Mouse (Mus musculus) neural tube, embryonic 15.5 days (tissue): Measurements from ENCODE around the gene Mllt6. TPM values are rescaled to one million over a fixed set of nuclear protein-coding genes. Genes with fewer than 3 reads are reported as not detected.
A peak's percentile ranks its signal among the peaks of the same experiment; 100 is the strongest.
"Not testable (repeated sequence)": the region's sequence is repeated elsewhere in the genome, so short reads cannot be mapped to it uniquely, and the experiment has no call there.

Experiments used
- ATAC-seq: fragments of 200-750 bp; cut with Nextera tagmentation; 2 replicates; pipeline ENCODE4 v1.8.0; 2017; ENCODE audit warnings: mild to moderate bottlenecking, moderate TSS enrichment, moderate library complexity; ENCODE audit not compliant: low FRiP score
- H3K27ac ChIP-seq: fragments of 300-500 bp; sonication (generic); replicated peaks from 2 replicates; pipeline ENCODE4 v1.5.1; 2015; ENCODE audit warnings: mild to moderate bottlenecking, inconsistent platforms
- H3K27me3 ChIP-seq: fragments of 300-500 bp; sonication (generic); replicated peaks from 2 replicates; pipeline ENCODE4 v1.6.1; 2015; ENCODE audit warnings: inconsistent platforms
- H3K36me3 ChIP-seq: fragments of 300-500 bp; sonication (generic); 2 replicates; pipeline ENCODE4 v1.6.1; 2015; ENCODE audit warnings: inconsistent platforms
- H3K4me1 ChIP-seq: fragments of 300-500 bp; sonication (generic); 2 replicates; pipeline ENCODE4 v1.6.1; 2015; ENCODE audit warnings: inconsistent platforms
- H3K4me2 ChIP-seq: fragments of 300-500 bp; sonication (generic); 2 replicates; pipeline ENCODE4 v1.6.1; 2015; ENCODE audit warnings: inconsistent platforms, mild to moderate bottlenecking, moderate library complexity
- H3K4me3 ChIP-seq: fragments of 300-500 bp; sonication (generic); replicated peaks from 2 replicates; pipeline ENCODE4 v1.5.1; 2015; ENCODE audit warnings: mild to moderate bottlenecking, inconsistent platforms
- H3K9ac ChIP-seq: fragments of 300-500 bp; sonication (generic); replicated peaks from 2 replicates; pipeline ENCODE4 v1.6.1; 2015; ENCODE audit warnings: mild to moderate bottlenecking, inconsistent platforms
- H3K9me3 ChIP-seq: fragments of 300-500 bp; sonication (generic); replicated peaks from 2 replicates; pipeline ENCODE4 v1.6.1; 2016; ENCODE audit warnings: inconsistent platforms
- WGBS: fragments of 180-500 bp; shearing (Covaris S2); methylation state at CpG from one replicate; pipeline ENCODE4 v1.1.7; 2015; ENCODE audit warnings: mixed read lengths; 5-methylcytosine and 5-hydroxymethylcytosine counted together
- polyA plus RNA-seq: library from polyadenylated mRNA; unstranded; fragments of >200 nt; fragmentation: Nextera tagmentation; extraction: Ambion mirVana; gene quantifications from 2 replicates; pipeline ENCODE4 v1.2.1, GENCODE M21; 2015

The Mllt6 gene
- polyA plus RNA-seq, 1 experiment from 2014 or later: 3.1 TPM

GRCm38 (mm10) chr11:97628568-97629518, 34.4 kb upstream of the Mllt6 start:
- Histone ChIP-seq H3K36me3 (no peaks in the 10 kb centered on the region), H3K9ac (peak overlapping the region; percentile 69), H3K27me3 (peaks cover 80% of the 10 kb centered on the region), H3K4me2 (peak overlapping the region; percentile 87), H3K27ac (no peak overlapping the region), H3K9me3 (no peaks in the 10 kb centered on the region), H3K4me3 (peak overlapping the region; percentile 72), H3K4me1 (peaks cover 35% of the 10 kb centered on the region)
- under 1% methylated on average over 106 of the region's 106 CpGs for WGBS
- peak; percentile 64 for ATAC-seq

- Histone ChIP-seq H3K4me3 (peak within 1 kb of the TSS; percentile 72), H3K4me1 (peaks cover 35% of the 10 kb centered on the region), H3K27ac (no peak within 1 kb of the TSS), H3K27me3 (peaks cover 73% of the 10 kb centered on the region), H3K4me2 (peak within 1 kb of the TSS; percentile 87), H3K9me3 (no peaks in the 10 kb centered on the region), H3K9ac (peak within 1 kb of the TSS; percentile 69), H3K36me3 (no peaks in the 10 kb centered on the region)
- WGBS: under 1% methylated on average over 46 of the region's 47 CpGs
- peak; percentile 95 for ATAC-seq
Measured at GRCm38 (mm10) chr11:97629576-97629975, 33.6 kb upstream of the Mllt6 start, which contains the start of gene Epop. Gene Epop (minus strand): TSS chr11:97629702.

GRCm38 (mm10) chr11:97631046-97631445, 32.2 kb upstream of the Mllt6 start:
- H3K4me2 ChIP-seq: no peak overlapping the region
- H3K36me3 ChIP-seq: no peaks in the 10 kb centered on the region
- no peak overlapping the region for H3K9ac ChIP-seq
- peaks cover 35% of the 10 kb centered on the region for H3K4me1 ChIP-seq
- H3K4me3 ChIP-seq: no peak overlapping the region
- no peak for ATAC-seq
- H3K9me3 ChIP-seq: no peaks in the 10 kb centered on the region
- H3K27ac ChIP-seq: no peak overlapping the region
- H3K27me3 ChIP-seq: peaks cover 60% of the 10 kb centered on the region
- 33% methylated on average over 2 of the region's 2 CpGs for WGBS

GRCm38 (mm10) chr11:97631500-97631899, 31.7 kb upstream of the Mllt6 start:
- ATAC-seq: no peak
- Histone ChIP-seq H3K27ac (no peak overlapping the region), H3K4me3 (no peak overlapping the region), H3K9me3 (no peaks in the 10 kb centered on the region), H3K9ac (no peak overlapping the region), H3K36me3 (no peaks in the 10 kb centered on the region), H3K4me2 (no peak overlapping the region), H3K27me3 (peaks cover 55% of the 10 kb centered on the region), H3K4me1 (peaks cover 35% of the 10 kb centered on the region)
- 11% methylated on average over 5 of the region's 5 CpGs for WGBS

- H3K27me3 ChIP-seq: peaks cover 51% of the 10 kb centered on the region
- no peak overlapping the region for H3K9ac ChIP-seq
- H3K27ac ChIP-seq: no peak overlapping the region
- no peak overlapping the region for H3K4me2 ChIP-seq
- peaks cover 32% of the 10 kb centered on the region for H3K4me1 ChIP-seq
- WGBS: 4% methylated on average over 12 of the region's 12 CpGs
- H3K36me3 ChIP-seq: no peaks in the 10 kb centered on the region
- ATAC-seq: no peak; the same call in 1 of the 2 replicates
- no peaks in the 10 kb centered on the region for H3K9me3 ChIP-seq
- H3K4me3 ChIP-seq: no peak overlapping the region
Measured at GRCm38 (mm10) chr11:97631938-97632337, 31.3 kb upstream of the Mllt6 start.

GRCm38 (mm10) chr11:97632440-97632839, 30.8 kb upstream of the Mllt6 start:
- not testable (repeated sequence) for H3K9me3 ChIP-seq, H3K4me3 ChIP-seq, H3K4me2 ChIP-seq, H3K9ac ChIP-seq, H3K36me3 ChIP-seq, ATAC-seq, H3K27ac ChIP-seq
- 87% methylated on average over 4 of the region's 4 CpGs for WGBS
- H3K4me1 ChIP-seq: peaks cover 27% of the 10 kb centered on the region
- peaks cover 46% of the 10 kb centered on the region for H3K27me3 ChIP-seq

GRCm38 (mm10) chr11:97635468-97636019, 27.7 kb upstream of the Mllt6 start:
- Histone ChIP-seq H3K36me3 (no peaks in the 10 kb centered on the region), H3K9ac (no peak overlapping the region), H3K4me2 (no peak overlapping the region), H3K27ac (no peak overlapping the region), H3K4me3 (no peak overlapping the region), H3K9me3 (no peaks in the 10 kb centered on the region), H3K4me1 (no peaks in the 10 kb centered on the region), H3K27me3 (peaks cover 17% of the 10 kb centered on the region)
- WGBS: 77% methylated on average over 11 of the region's 11 CpGs
- ATAC-seq: no peak

GRCm38 (mm10) chr11:97641668-97642067, 21.5 kb upstream of the Mllt6 start:
- H3K4me3 ChIP-seq: no peak overlapping the region
- H3K27ac ChIP-seq: no peak overlapping the region
- H3K4me2 ChIP-seq: no peak overlapping the region
- no peak overlapping the region for H3K9ac ChIP-seq
- H3K9me3 ChIP-seq: no peaks in the 10 kb centered on the region
- no peaks in the 10 kb centered on the region for H3K36me3 ChIP-seq
- no peak for ATAC-seq
- H3K4me1 ChIP-seq: no peaks in the 10 kb centered on the region
- no peaks in the 10 kb centered on the region for H3K27me3 ChIP-seq
- WGBS: 69% methylated on average over 8 of the region's 8 CpGs

GRCm38 (mm10) chr11:97642746-97643145, 20.5 kb upstream of the Mllt6 start:
- H3K9me3 ChIP-seq: no peaks in the 10 kb centered on the region
- H3K27me3 ChIP-seq: no peaks in the 10 kb centered on the region
- 53% methylated on average over 2 of the region's 2 CpGs for WGBS
- no peak overlapping the region for H3K4me3 ChIP-seq
- ATAC-seq: no peak
- H3K36me3 ChIP-seq: no peaks in the 10 kb centered on the region
- H3K27ac ChIP-seq: no peak overlapping the region
- no peaks in the 10 kb centered on the region for H3K4me1 ChIP-seq
- no peak overlapping the region for H3K4me2 ChIP-seq
- no peak overlapping the region for H3K9ac ChIP-seq

- no peak overlapping the region for H3K4me2 ChIP-seq
- 90% methylated on average over 8 of the region's 8 CpGs for WGBS
- H3K9me3 ChIP-seq: no peaks in the 10 kb centered on the region
- H3K4me1 ChIP-seq: no peaks in the 10 kb centered on the region
- no peak for ATAC-seq
- H3K36me3 ChIP-seq: no peaks in the 10 kb centered on the region
- no peak overlapping the region for H3K27ac ChIP-seq
- H3K4me3 ChIP-seq: no peak overlapping the region
- H3K9ac ChIP-seq: no peak overlapping the region
- no peaks in the 10 kb centered on the region for H3K27me3 ChIP-seq
Measured at GRCm38 (mm10) chr11:97643380-97644055, 19.7 kb upstream of the Mllt6 start.

- no peaks in the 10 kb centered on the region for H3K9me3 ChIP-seq
- no peaks in the 10 kb centered on the region for H3K27me3 ChIP-seq
- no peaks in the 10 kb centered on the region for H3K36me3 ChIP-seq
- no peak overlapping the region for H3K9ac ChIP-seq
- H3K4me3 ChIP-seq: no peak overlapping the region
- H3K4me1 ChIP-seq: peaks cover under 1% of the 10 kb centered on the region; the same call in 1 of the 2 replicates
- no peak overlapping the region for H3K27ac ChIP-seq
- H3K4me2 ChIP-seq: no peak overlapping the region
- ATAC-seq: no peak
- WGBS: under 1% methylated on average over 6 of the region's 6 CpGs
Measured at GRCm38 (mm10) chr11:97644834-97645233, 18.4 kb upstream of the Mllt6 start.
